In genomic region chr7:16298927-16299326, GRCm38 (mm10) we compare ENCODE assay signal across 8 mouse cellular contexts. TPM values are rescaled to one million over a fixed set of nuclear protein-coding genes. Genes with fewer than 3 reads are reported as not detected.
DNase-seq lines count a peak whose midpoint lies in the region; ATAC-seq and TF ChIP-seq lines count a peak whose summit lies in the region.

No protein-coding gene starts in this region.

- no peaks in the 10 kb centered on the region for H3K79me2 ChIP-seq in myocyte (ENCODE audit: control insufficient read depth, insufficient read depth)

- H3K9me3 ChIP-seq in kidney, embryonic 14.5 days (ENCODE audit: control insufficient read depth, low read length): no peaks in the 10 kb centered on the region
- H3K9me3 ChIP-seq in embryonic facial prominence, embryonic 15.5 days (replicated peaks): no peaks in the 10 kb centered on the region
- H3K9me3 ChIP-seq in hindbrain, embryonic 14.5 days (ENCODE audit: control insufficient read depth, low read length): no peaks in the 10 kb centered on the region

- no peak for DNase-seq in kidney, postnatal 36 days
- no peak for DNase-seq in hindbrain, embryonic 14.5 days (ENCODE audit: low spot score)
- DNase-seq in layer of hippocampus, adult 9-11 months: no peak
- DNase-seq in layer of hippocampus, adult 9-10 months (ENCODE audit: low spot score): no peak
- no peak for DNase-seq in thymus, postnatal 4 days

- H3K9ac ChIP-seq in kidney, embryonic 14.5 days (ENCODE audit: low read depth, low read length): no peak overlapping the region
- no peak overlapping the region for H3K9ac ChIP-seq in embryonic facial prominence, embryonic 15.5 days
- H3K9ac ChIP-seq in hindbrain, embryonic 14.5 days: peak overlapping the region; percentile 56

- H3K27ac ChIP-seq in kidney, embryonic 14.5 days (ENCODE audit: low read depth, low read length): no peak overlapping the region
- no peak overlapping the region for H3K27ac ChIP-seq in embryonic facial prominence, embryonic 15.5 days (replicated peaks)
- peak overlapping the region; percentile 58; the same call in 1 of the 2 replicates for H3K27ac ChIP-seq in hindbrain, embryonic 14.5 days

- H3K4me3 ChIP-seq in kidney, embryonic 14.5 days (ENCODE audit: low read length): peak overlapping the region; percentile 39
- H3K4me3 ChIP-seq in embryonic facial prominence, embryonic 15.5 days (replicated peaks): peak overlapping the region; percentile 47; the same call in 1 of the 2 replicates
- peak overlapping the region; percentile 40 for H3K4me3 ChIP-seq in hindbrain, embryonic 14.5 days (replicated peaks; ENCODE audit: low read length)
- H3K4me3 ChIP-seq in myocyte: no peak overlapping the region

- no peak overlapping the region for H3ac ChIP-seq in myocyte (ENCODE audit: control insufficient read depth, insufficient read length)

- 76% methylated on average over 5 of the region's 5 CpGs for WGBS in kidney, embryonic 14.5 days
- 79% methylated on average over 5 of the region's 5 CpGs for WGBS in embryonic facial prominence, embryonic 15.5 days
- WGBS in hindbrain, embryonic 14.5 days: 72% methylated on average over 5 of the region's 5 CpGs

- no peak for TF ChIP-seq POLR2A in myocyte (IDR thresholded peaks at IDR 0.05; ENCODE audit: insufficient read length, low read depth)

- ATAC-seq in kidney, embryonic 14.5 days (ENCODE audit: low FRiP score, low TSS enrichment): no peak
- ATAC-seq in embryonic facial prominence, embryonic 15.5 days (ENCODE audit: insufficient number of reproducible peaks, low FRiP score, low TSS enrichment, low read depth): no peak
- no peak for ATAC-seq in hindbrain, embryonic 14.5 days (ENCODE audit: low FRiP score)

- H3K4me2 ChIP-seq in kidney, embryonic 14.5 days (replicated peaks; ENCODE audit: low read depth, low read length): peak overlapping the region; percentile 74
- peak overlapping the region; percentile 89 for H3K4me2 ChIP-seq in embryonic facial prominence, embryonic 15.5 days (replicated peaks)
- H3K4me2 ChIP-seq in hindbrain, embryonic 14.5 days (replicated peaks): peak overlapping the region; percentile 74
- peak overlapping the region; percentile 45 for H3K4me2 ChIP-seq in myocyte (ENCODE audit: low read depth)

- H3K36me3 ChIP-seq in kidney, embryonic 14.5 days (ENCODE audit: control insufficient read depth, insufficient read depth, low read length): no peaks in the 10 kb centered on the region
- no peaks in the 10 kb centered on the region for H3K36me3 ChIP-seq in embryonic facial prominence, embryonic 15.5 days
- H3K36me3 ChIP-seq in hindbrain, embryonic 14.5 days (replicated peaks; ENCODE audit: control insufficient read depth, insufficient read depth): no peaks in the 10 kb centered on the region
- H3K36me3 ChIP-seq in myocyte (ENCODE audit: control insufficient read depth, insufficient read depth): no peaks in the 10 kb centered on the region

- peaks cover 7% of the 10 kb centered on the region; the same call in 1 of the 2 replicates for H3K4me1 ChIP-seq in kidney, embryonic 14.5 days (ENCODE audit: control insufficient read depth, insufficient read depth, low read length)
- H3K4me1 ChIP-seq in embryonic facial prominence, embryonic 15.5 days: peaks cover 45% of the 10 kb centered on the region
- peaks cover 22% of the 10 kb centered on the region for H3K4me1 ChIP-seq in hindbrain, embryonic 14.5 days (replicated peaks; ENCODE audit: control insufficient read depth, insufficient read depth, low read length)

- no peaks in the 10 kb centered on the region for H3K27me3 ChIP-seq in kidney, embryonic 14.5 days (ENCODE audit: control insufficient read depth, insufficient read depth, low read length)
- no peaks in the 10 kb centered on the region for H3K27me3 ChIP-seq in embryonic facial prominence, embryonic 15.5 days
- no peaks in the 10 kb centered on the region for H3K27me3 ChIP-seq in hindbrain, embryonic 14.5 days (ENCODE audit: control insufficient read depth, insufficient read depth, low read length)
- no peaks in the 10 kb centered on the region for H3K27me3 ChIP-seq in myocyte (ENCODE audit: control insufficient read depth, insufficient read depth, insufficient read length)

TF ChIP-seq in myocyte, 11 proteins besides CTCF, POLR2A, EP300 and RAD21:
- TF ChIP-seq MAX (IDR thresholded peaks at IDR 0.05; ENCODE audit: low read depth) (no peak), SRF (IDR thresholded peaks at IDR 0.05; ENCODE audit: control insufficient read depth, insufficient read length, low read depth) (no peak), REST (IDR thresholded peaks at IDR 0.05; ENCODE audit: insufficient read depth, insufficient read length) (no peak), USF1 (IDR thresholded peaks at IDR 0.05; ENCODE audit: low read depth) (no peak), MYOD1 (IDR thresholded peaks at IDR 0.05; ENCODE audit: control insufficient read depth in 1 of 3, insufficient read length in 2 of 3, low read depth in 2 of 3) (no peak), TCF3 (IDR thresholded peaks at IDR 0.05; ENCODE audit: insufficient read length, low read depth) (no peak), E2F4 (IDR thresholded peaks at IDR 0.05; ENCODE audit: insufficient read depth) (no peak), TCF12 (IDR thresholded peaks at IDR 0.05; ENCODE audit: insufficient read depth, poor library complexity, severe bottlenecking) (no peak), POLR2AphosphoS2 (IDR thresholded peaks at IDR 0.05; ENCODE audit: insufficient read length, low read depth) (no peak), CEBPB (IDR thresholded peaks at IDR 0.05; ENCODE audit: insufficient read depth, poor library complexity, severe bottlenecking) (no peak), MYOG (IDR thresholded peaks at IDR 0.05; ENCODE audit: control insufficient read depth in 1 of 3, insufficient read depth in 1 of 3, insufficient read length in 2 of 3, low read depth in 2 of 3) (no peak)
TF ChIP-seq in myocyte: peak in this region for 0.

RNA-seq across cellular contexts. Expression of gene Bbc3, which starts 9.3 kb away (rescaled TPM):
- 8.6 and 13.8 TPM in 2 replicates for polyA plus RNA-seq in kidney, embryonic 14.5 days (2014; fragmentation: Nextera tagmentation; extraction: Ambion mirVana)
- polyA plus RNA-seq in embryonic facial prominence, embryonic 15.5 days (2015; fragmentation: Nextera tagmentation; extraction: Ambion mirVana): 5.1 and 7.5 TPM in 2 replicates
- polyA plus RNA-seq in hindbrain, embryonic 14.5 days (2014; fragmentation: Nextera tagmentation; extraction: Ambion mirVana): 20.3 and 21.0 TPM in 2 replicates
- polyA plus RNA-seq in myocyte (2012; fragmentation: generic; extraction: Trizol): 34.6 TPM

RNA-seq across cellular contexts. Expression of gene Ccdc9, which starts 12.3 kb away (rescaled TPM):
- polyA plus RNA-seq in kidney, embryonic 14.5 days (2014; fragmentation: Nextera tagmentation; extraction: Ambion mirVana): 24.6 and 28.3 TPM in 2 replicates
- 27.0 and 31.1 TPM in 2 replicates for polyA plus RNA-seq in embryonic facial prominence, embryonic 15.5 days (2015; fragmentation: Nextera tagmentation; extraction: Ambion mirVana)
- 17.0 TPM in 2 replicates for polyA plus RNA-seq in hindbrain, embryonic 14.5 days (2014; fragmentation: Nextera tagmentation; extraction: Ambion mirVana)
- 48.4 TPM for polyA plus RNA-seq in myocyte (2012; fragmentation: generic; extraction: Trizol)

RNA-seq across cellular contexts. Expression of gene Inafm1, which starts 25.5 kb away (rescaled TPM):
- 19.3 and 19.8 TPM in 2 replicates for polyA plus RNA-seq in kidney, embryonic 14.5 days (2014; fragmentation: Nextera tagmentation; extraction: Ambion mirVana)
- polyA plus RNA-seq in embryonic facial prominence, embryonic 15.5 days (2015; fragmentation: Nextera tagmentation; extraction: Ambion mirVana): 29.6 and 32.8 TPM in 2 replicates
- polyA plus RNA-seq in hindbrain, embryonic 14.5 days (2014; fragmentation: Nextera tagmentation; extraction: Ambion mirVana): 51.3 and 51.6 TPM in 2 replicates
- 12.1 TPM for polyA plus RNA-seq in myocyte (2012; fragmentation: generic; extraction: Trizol)

RNA-seq across cellular contexts. Expression of gene C5ar1, which starts 39.6 kb away (rescaled TPM):
- polyA plus RNA-seq in kidney, embryonic 14.5 days (2014; fragmentation: Nextera tagmentation; extraction: Ambion mirVana): 1.2 and 1.8 TPM in 2 replicates
- 4.4 and 4.5 TPM in 2 replicates for polyA plus RNA-seq in embryonic facial prominence, embryonic 15.5 days (2015; fragmentation: Nextera tagmentation; extraction: Ambion mirVana)
- 2.1 and 2.8 TPM in 2 replicates for polyA plus RNA-seq in hindbrain, embryonic 14.5 days (2014; fragmentation: Nextera tagmentation; extraction: Ambion mirVana)
- not detected for polyA plus RNA-seq in myocyte (2012; fragmentation: generic; extraction: Trizol)

RNA-seq across cellular contexts. Expression of gene C5ar2, which starts 55.0 kb away (rescaled TPM):
- polyA plus RNA-seq in kidney, embryonic 14.5 days (2014; fragmentation: Nextera tagmentation; extraction: Ambion mirVana): 0.05 and 0.09 TPM in 2 replicates
- polyA plus RNA-seq in embryonic facial prominence, embryonic 15.5 days (2015; fragmentation: Nextera tagmentation; extraction: Ambion mirVana): 0.04 and 0.35 TPM in 2 replicates
- 0.13 TPM in 1 of 2 replicates, not detected in the other for polyA plus RNA-seq in hindbrain, embryonic 14.5 days (2014; fragmentation: Nextera tagmentation; extraction: Ambion mirVana)
- not detected for polyA plus RNA-seq in myocyte (2012; fragmentation: generic; extraction: Trizol)
